Mouse (Mus musculus) heart, postnatal 10 days (tissue): ENCODE measurements at regions not wholly inside any gene's neighbourhood (a gene's known extent, or its start where the extent isn't known, plus 50 kb on each side); places are given as distances from the start of the nearest gene placed in this dataset.

Experiments used
- DNase-seq, 2 experiments: peaks; one replicate each; pipeline ENCODE4 v3.0.0; 2021
- intact Hi-C: fragments of 180-260 bp; cut with DNase I; formaldehyde crosslinking; loops from one replicate; pipeline ENCODE4 v1.15.1; 2025

- DNase-seq = no peak
- intact Hi-C loops = no loop called here
Measured at GRCm38 (mm10) chr1:113247325-113247724, 1382.6 kb upstream of the Dsel start.

GRCm38 (mm10) chr1:113210095-113210494 is 1345.4 kb upstream of the Dsel start:
- DNase-seq = no peak
- intact Hi-C loops = no loop called here

- DNase-seq = no peak
- intact Hi-C loops = no loop called here
Measured at GRCm38 (mm10) chr1:113204019-113204418, 1339.3 kb upstream of the Dsel start.

GRCm38 (mm10) chr1:113194116-113194812 is 1329.5 kb upstream of the Dsel start:
- DNase-seq = no peak
- intact Hi-C loops = no loop called here

- DNase-seq = no peak
- intact Hi-C loops = no loop called here
Measured at GRCm38 (mm10) chr1:113163173-113163572, 1298.5 kb upstream of the Dsel start.
